Mouse (Mus musculus): ENCODE measurements at regions not wholly inside any gene's neighbourhood (a gene's known extent, or its start where the extent isn't known, plus 50 kb on each side); places are given as distances from the start of the nearest gene placed in this dataset.

- no peak for DNase-seq (ENCODE audit: low spot score)
These were observed 52.2 kb upstream of the Zbtb40 start for GRCm38 (mm10) chr4:137100756-137101155.
